Mouse (Mus musculus): ENCODE measurements around the gene RPS10-NUDT3. TPM values are rescaled to one million over a fixed set of nuclear protein-coding genes. Genes with fewer than 3 reads are reported as not detected.
A peak's percentile ranks its signal among the peaks of the same experiment; 100 is the strongest.

RPS10-NUDT3 gene
- polyA plus RNA-seq, 1 experiment: not detected

GRCm38 (mm10) chr17:27627451-27627850 lies 7.6 kb downstream of the RPS10-NUDT3 start:
- Histone ChIP-seq H3K27ac (replicated peaks; ENCODE audit: low read depth, low read length) (no peak overlapping the region), H3K4me1 (ENCODE audit: control insufficient read depth, insufficient read depth, insufficient read length, low read length) (no peaks in the 10 kb centered on the region), H3K4me3 (ENCODE audit: insufficient read depth, low read depth, low read length) (no peak overlapping the region)

DNA sequence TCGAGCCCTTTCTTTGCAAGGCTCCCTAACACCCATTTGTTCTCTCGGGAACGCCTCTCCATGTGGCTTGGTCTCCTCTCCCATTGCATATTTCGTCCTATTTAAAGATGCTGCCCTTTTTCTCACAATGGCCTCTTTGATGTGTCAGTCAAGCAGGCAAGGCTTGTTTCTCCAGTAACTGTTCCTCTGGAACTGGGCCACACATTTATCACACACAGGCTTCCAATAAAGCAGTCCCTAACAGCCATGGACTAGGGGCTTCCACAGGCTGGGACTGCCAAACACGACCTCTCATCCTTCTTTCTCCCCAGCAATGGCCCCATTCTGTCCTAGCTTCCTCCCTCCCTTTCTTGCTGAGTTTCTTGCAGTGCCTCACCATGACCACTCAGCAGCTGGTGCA lies 8.3 kb downstream of the RPS10-NUDT3 start:
- no peak overlapping the region for H3K27ac ChIP-seq (replicated peaks; ENCODE audit: low read depth, low read length)

GRCm38 (mm10) chr17:27625455-27626251 lies 9.4 kb downstream of the RPS10-NUDT3 start:
- Histone ChIP-seq H3K4me1 (ENCODE audit: control insufficient read depth, insufficient read depth, insufficient read length, low read length) (peaks cover 5% of the 10 kb centered on the region; the same call in 1 of the 2 replicates), H3K4me3 (ENCODE audit: insufficient read depth, low read depth, low read length) (no peak overlapping the region), H3K27ac (replicated peaks; ENCODE audit: low read depth, low read length) (no peak overlapping the region)

More for the DNA sequence above, 8.3 kb downstream of the RPS10-NUDT3 start:
- no peak overlapping the region for H3K4me3 ChIP-seq (ENCODE audit: insufficient read depth, low read depth, low read length)
- no peaks in the 10 kb centered on the region for H3K4me1 ChIP-seq (ENCODE audit: control insufficient read depth, insufficient read depth, insufficient read length, low read length)

DNA sequence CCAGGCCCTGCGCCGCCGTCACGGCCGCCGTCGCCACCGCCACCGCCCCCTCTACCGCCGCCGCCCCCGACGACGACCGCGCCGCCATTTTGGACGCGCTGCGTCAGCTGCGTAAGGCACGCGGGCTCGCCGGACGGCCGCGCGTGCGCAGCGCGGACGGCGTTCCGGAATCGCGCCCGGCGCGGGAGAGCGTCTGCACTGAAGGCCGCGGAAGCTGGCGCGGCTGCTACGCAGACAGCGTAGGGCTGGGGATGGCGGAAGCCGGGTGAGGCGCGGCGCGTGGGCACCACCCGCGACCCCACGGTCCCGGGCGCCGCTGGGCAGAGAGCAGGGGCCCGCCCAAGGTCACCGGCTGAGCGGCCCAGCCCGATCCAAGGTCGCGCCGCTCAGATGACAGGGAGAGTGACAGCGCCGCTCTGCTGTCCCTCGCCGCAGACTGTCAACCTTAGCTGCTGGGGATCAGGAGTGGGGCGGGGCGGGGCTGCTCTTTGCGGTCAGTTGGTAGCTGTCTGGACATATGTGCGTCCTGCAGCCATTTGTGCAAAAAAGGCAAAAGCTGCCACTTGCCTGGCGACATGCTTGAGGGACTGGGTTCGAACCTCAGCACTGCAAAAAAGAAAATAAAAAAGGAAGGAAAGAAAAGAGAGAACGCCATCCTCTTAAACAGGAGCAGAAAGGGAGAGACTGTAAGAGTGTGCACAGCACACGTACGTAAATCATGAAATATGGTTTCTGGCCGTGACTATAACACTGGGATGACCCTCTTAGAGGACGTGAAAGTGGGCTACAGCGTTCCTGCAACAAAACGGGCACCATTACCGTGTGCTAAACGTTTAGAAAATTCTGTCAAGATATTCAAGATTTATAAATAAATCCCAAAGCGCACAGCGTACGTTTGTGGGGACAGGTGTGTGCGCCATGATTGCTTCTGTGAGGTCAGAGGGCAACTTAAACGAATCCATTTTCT lies 11.4 kb downstream of the RPS10-NUDT3 start, which contains the start of gene Nudt3:
Gene Nudt3, minus strand, starts transcription at position 136 of the 967 bp plus-strand sequence.
- Histone ChIP-seq H3K27ac (replicated peaks; ENCODE audit: low read depth, low read length) (peak within 1 kb of the TSS; percentile 83), H3K4me3 (ENCODE audit: insufficient read depth, low read depth, low read length) (peak within 1 kb of the TSS; percentile 87), H3K4me1 (ENCODE audit: control insufficient read depth, insufficient read depth, insufficient read length, low read length) (peaks cover 8% of the 10 kb centered on the region; the same call in 1 of the 2 replicates)

- Histone ChIP-seq H3K27ac (replicated peaks; ENCODE audit: low read depth, low read length) (peak overlapping the region; percentile 63), H3K4me3 (ENCODE audit: insufficient read depth, low read depth, low read length) (peak overlapping the region; percentile 87), H3K4me1 (ENCODE audit: control insufficient read depth, insufficient read depth, insufficient read length, low read length) (peaks cover 9% of the 10 kb centered on the region; the same call in 1 of the 2 replicates)
Observed at GRCm38 (mm10) chr17:27622611-27623359, 12.2 kb downstream of the RPS10-NUDT3 start.

- Histone ChIP-seq H3K27ac (replicated peaks; ENCODE audit: low read depth, low read length) (no peak overlapping the region), H3K4me1 (ENCODE audit: control insufficient read depth, insufficient read depth, insufficient read length, low read length) (peaks cover 10% of the 10 kb centered on the region), H3K4me3 (ENCODE audit: insufficient read depth, low read depth, low read length) (peak overlapping the region; percentile 87)
Observed at GRCm38 (mm10) chr17:27621705-27622531, 13.1 kb downstream of the RPS10-NUDT3 start.

GRCm38 (mm10) chr17:27621161-27621560 lies 13.9 kb downstream of the RPS10-NUDT3 start:
- Histone ChIP-seq H3K4me1 (ENCODE audit: control insufficient read depth, insufficient read depth, insufficient read length, low read length) (peaks cover 10% of the 10 kb centered on the region), H3K4me3 (ENCODE audit: insufficient read depth, low read depth, low read length) (no peak overlapping the region), H3K27ac (replicated peaks; ENCODE audit: low read depth, low read length) (no peak overlapping the region)

GRCm38 (mm10) chr17:27615388-27615787 lies 19.6 kb downstream of the RPS10-NUDT3 start:
- Histone ChIP-seq H3K27ac (replicated peaks; ENCODE audit: low read depth, low read length) (no peak overlapping the region), H3K4me1 (ENCODE audit: control insufficient read depth, insufficient read depth, insufficient read length, low read length) (peaks cover 14% of the 10 kb centered on the region), H3K4me3 (ENCODE audit: insufficient read depth, low read depth, low read length) (no peak overlapping the region)

GRCm38 (mm10) chr17:27613016-27613415 lies 22.0 kb downstream of the RPS10-NUDT3 start:
- H3K4me3 ChIP-seq (ENCODE audit: insufficient read depth, low read depth, low read length): no peak overlapping the region

DNA sequence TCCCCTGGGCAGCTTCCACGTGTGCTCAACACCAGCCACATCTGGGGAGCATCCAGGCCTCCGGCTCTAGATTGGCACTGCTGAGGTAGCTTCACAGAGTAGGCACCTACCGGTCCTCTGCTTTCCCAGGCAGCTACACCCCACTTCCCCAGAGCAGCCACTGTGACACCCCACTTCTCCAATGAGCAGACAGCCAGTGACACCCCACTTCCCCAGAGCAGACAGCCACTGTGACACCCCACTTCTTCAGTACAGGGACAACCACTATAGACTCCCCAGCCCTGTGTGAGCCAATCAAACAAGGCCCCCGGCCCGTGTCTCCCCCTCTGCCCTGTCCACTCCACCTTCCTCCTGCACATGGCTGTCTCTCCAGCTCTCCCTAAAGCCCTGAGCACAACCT lies 23.0 kb downstream of the RPS10-NUDT3 start:
- Histone ChIP-seq H3K27ac (replicated peaks; ENCODE audit: low read depth, low read length) (no peak overlapping the region), H3K4me3 (ENCODE audit: insufficient read depth, low read depth, low read length) (no peak overlapping the region), H3K4me1 (ENCODE audit: control insufficient read depth, insufficient read depth, insufficient read length, low read length) (peaks cover 11% of the 10 kb centered on the region)

More at GRCm38 (mm10) chr17:27613016-27613415, 22.0 kb downstream of the RPS10-NUDT3 start:
- H3K4me1 ChIP-seq (ENCODE audit: control insufficient read depth, insufficient read depth, insufficient read length, low read length): peaks cover 14% of the 10 kb centered on the region
- H3K27ac ChIP-seq (replicated peaks; ENCODE audit: low read depth, low read length): no peak overlapping the region

- Histone ChIP-seq H3K27ac (replicated peaks; ENCODE audit: low read depth, low read length) (no peak overlapping the region), H3K4me3 (ENCODE audit: insufficient read depth, low read depth, low read length) (no peak overlapping the region), H3K4me1 (ENCODE audit: control insufficient read depth, insufficient read depth, insufficient read length, low read length) (peaks cover 11% of the 10 kb centered on the region)
Observed at GRCm38 (mm10) chr17:27611519-27611884, 23.5 kb downstream of the RPS10-NUDT3 start.

GRCm38 (mm10) chr17:27610679-27611518 lies 24.1 kb downstream of the RPS10-NUDT3 start:
- Histone ChIP-seq H3K4me1 (ENCODE audit: control insufficient read depth, insufficient read depth, insufficient read length, low read length) (peaks cover 11% of the 10 kb centered on the region), H3K27ac (replicated peaks; ENCODE audit: low read depth, low read length) (no peak overlapping the region), H3K4me3 (ENCODE audit: insufficient read depth, low read depth, low read length) (no peak overlapping the region)

GRCm38 (mm10) chr17:27609576-27609975 lies 25.4 kb downstream of the RPS10-NUDT3 start:
- Histone ChIP-seq H3K27ac (replicated peaks; ENCODE audit: low read depth, low read length) (no peak overlapping the region), H3K4me3 (ENCODE audit: insufficient read depth, low read depth, low read length) (no peak overlapping the region), H3K4me1 (ENCODE audit: control insufficient read depth, insufficient read depth, insufficient read length, low read length) (peaks cover 12% of the 10 kb centered on the region)
